Comparison of ENCODE assay signal across 22 mouse cellular contexts in genomic region chr6:117140907-117141306, GRCm38 (mm10). TPM values are rescaled to one million over a fixed set of nuclear protein-coding genes. Genes with fewer than 3 reads are reported as not detected.
DNase-seq lines count a peak whose midpoint lies in the region; ATAC-seq lines count a peak whose summit lies in the region.
"Had no signal": no experiment of that assay in that cellular context is flagged by ENCODE, and none has a peak within 500 bp of the region (broad histone marks: within the 10 kb centered on the region; RNA-seq: fewer than 3 reads in every experiment).

No protein-coding gene starts in this region.

- no peak for DNase-seq in limb, embryonic 10.5 days (ENCODE audit: low spot score)
- DNase-seq in gastrocnemius, postnatal 36 days, result no peak
- DNase-seq in left cerebral cortex, adult 8-10 months (ENCODE audit: low spot score in 2 of 2), result no peak
- DNase-seq: adrenal gland, adult 2 months; adrenal gland, postnatal 10 days; adrenal gland, postnatal 25 days; cerebellum, adult 11-12 months; cerebellum, adult 2 months; cerebellum, adult 9-10 months; cerebellum, postnatal 14 days; cerebellum, postnatal 36 days; embryo, embryonic 11 days had no signal

- no peaks in the 10 kb centered on the region for H3K9me3 ChIP-seq in limb, embryonic 13.5 days
- H3K9me3 ChIP-seq in limb, embryonic 10.5 days (replicated peaks), result no peaks in the 10 kb centered on the region
- H3K9me3 ChIP-seq in limb, embryonic 15.5 days, result no peaks in the 10 kb centered on the region
- H3K9me3 ChIP-seq: embryonic facial prominence, embryonic 13.5 days; embryonic facial prominence, embryonic 15.5 days; forebrain, embryonic 10.5 days; forebrain, embryonic 12.5 days had no signal

- H3K27ac ChIP-seq in limb, embryonic 13.5 days, result peak overlapping the region; percentile 3; the same call in 1 of the 2 replicates
- H3K27ac ChIP-seq in limb, embryonic 10.5 days, result no peak overlapping the region
- 0 out of 2 replicates have a peak overlapping the region, but pooled peaks have one; percentile 8 for H3K27ac ChIP-seq in limb, embryonic 15.5 days
- H3K27ac ChIP-seq: embryonic facial prominence, embryonic 13.5 days; embryonic facial prominence, embryonic 15.5 days; forebrain, embryonic 10.5 days; forebrain, embryonic 12.5 days had no signal

- H3K27me3 ChIP-seq in limb, embryonic 13.5 days, result 0 out of 2 replicates have a peak, but pooled peaks cover 5% of the 10 kb centered on the region
- H3K27me3 ChIP-seq in limb, embryonic 10.5 days (ENCODE audit: low read depth, poor library complexity, severe bottlenecking), result no peaks in the 10 kb centered on the region
- no peaks in the 10 kb centered on the region for H3K27me3 ChIP-seq in limb, embryonic 15.5 days
- H3K27me3 ChIP-seq: embryonic facial prominence, embryonic 13.5 days; embryonic facial prominence, embryonic 15.5 days; forebrain, embryonic 12.5 days had no signal

- ATAC-seq in limb, embryonic 13.5 days (ENCODE audit: low FRiP score, low read depth), result peak; percentile 28; the same call in 1 of the 2 replicates
- no peak for ATAC-seq in limb, embryonic 15.5 days (ENCODE audit: insufficient number of reproducible peaks, low FRiP score, low TSS enrichment, low read depth)
- ATAC-seq: forebrain, embryonic 14.5 days; forebrain, embryonic 16.5 days had no signal

- WGBS in limb, embryonic 13.5 days, result 45% methylated on average over 4 of the region's 4 CpGs
- 91% methylated on average over 4 of the region's 4 CpGs for WGBS in limb, embryonic 10.5 days
- WGBS in limb, embryonic 15.5 days, result 47% methylated on average over 4 of the region's 4 CpGs

- H3K4me1 ChIP-seq in limb, embryonic 13.5 days, result peaks cover 5% of the 10 kb centered on the region; the same call in 1 of the 2 replicates
- H3K4me1 ChIP-seq in limb, embryonic 10.5 days, result no peaks in the 10 kb centered on the region
- peaks cover 7% of the 10 kb centered on the region for H3K4me1 ChIP-seq in limb, embryonic 15.5 days
- H3K4me1 ChIP-seq: embryonic facial prominence, embryonic 13.5 days; forebrain, embryonic 10.5 days; forebrain, embryonic 12.5 days had no signal

- no peaks in the 10 kb centered on the region for H3K36me3 ChIP-seq in limb, embryonic 13.5 days
- H3K36me3 ChIP-seq in limb, embryonic 10.5 days, result no peaks in the 10 kb centered on the region
- no peaks in the 10 kb centered on the region for H3K36me3 ChIP-seq in limb, embryonic 15.5 days
- H3K36me3 ChIP-seq: embryonic facial prominence, embryonic 13.5 days; embryonic facial prominence, embryonic 15.5 days; forebrain, embryonic 10.5 days; forebrain, embryonic 12.5 days had no signal

- intact Hi-C loops in gastrocnemius, postnatal 36 days (cut with DNase I), result no loop called here

- H3K4me2 ChIP-seq in limb, embryonic 13.5 days (replicated peaks), result no peak overlapping the region
- H3K4me2 ChIP-seq in limb, embryonic 15.5 days, result no peak overlapping the region
- H3K4me2 ChIP-seq: embryonic facial prominence, embryonic 13.5 days; embryonic facial prominence, embryonic 15.5 days; forebrain, embryonic 12.5 days had no signal

- no peak overlapping the region for H3K4me3 ChIP-seq in limb, embryonic 13.5 days
- H3K4me3 ChIP-seq in limb, embryonic 10.5 days, result no peak overlapping the region
- H3K4me3 ChIP-seq in limb, embryonic 15.5 days, result no peak overlapping the region
- H3K4me3 ChIP-seq: embryonic facial prominence, embryonic 13.5 days; embryonic facial prominence, embryonic 15.5 days; erythroblast, embryonic 14.5 days; forebrain, embryonic 10.5 days; forebrain, embryonic 12.5 days had no signal

- no peak overlapping the region for H3K9ac ChIP-seq in limb, embryonic 13.5 days
- H3K9ac ChIP-seq in limb, embryonic 15.5 days, result no peak overlapping the region
- H3K9ac ChIP-seq: embryonic facial prominence, embryonic 13.5 days; embryonic facial prominence, embryonic 15.5 days; forebrain, embryonic 12.5 days had no signal

RNA-seq across cellular contexts. Expression of gene Cxcl12, which starts 27.4 kb away (rescaled TPM):
- polyA plus RNA-seq in limb, embryonic 13.5 days (2015; fragmentation: Nextera tagmentation; extraction: Ambion mirVana), result 138 and 141 TPM in 2 replicates
- polyA plus RNA-seq in limb, embryonic 10.5 days (2016; fragmentation: Nextera tagmentation; extraction: Ambion mirVana), result 44.7 and 74.6 TPM in 2 replicates
- polyA plus RNA-seq in limb, embryonic 15.5 days (2015; fragmentation: Nextera tagmentation; extraction: Ambion mirVana), result 170 and 182 TPM in 2 replicates
- 10 to 100 TPM; 38.0 to 52.1 TPM for total RNA-seq in gastrocnemius, postnatal 36 days (2021)
- total RNA-seq in left cerebral cortex, adult 8-10 months (2022), result 10 to 100 TPM; 43.8 to 56.7 (median 51.1) TPM
- total RNA-seq: MEL had no signal
